In the genomic region with DNA sequence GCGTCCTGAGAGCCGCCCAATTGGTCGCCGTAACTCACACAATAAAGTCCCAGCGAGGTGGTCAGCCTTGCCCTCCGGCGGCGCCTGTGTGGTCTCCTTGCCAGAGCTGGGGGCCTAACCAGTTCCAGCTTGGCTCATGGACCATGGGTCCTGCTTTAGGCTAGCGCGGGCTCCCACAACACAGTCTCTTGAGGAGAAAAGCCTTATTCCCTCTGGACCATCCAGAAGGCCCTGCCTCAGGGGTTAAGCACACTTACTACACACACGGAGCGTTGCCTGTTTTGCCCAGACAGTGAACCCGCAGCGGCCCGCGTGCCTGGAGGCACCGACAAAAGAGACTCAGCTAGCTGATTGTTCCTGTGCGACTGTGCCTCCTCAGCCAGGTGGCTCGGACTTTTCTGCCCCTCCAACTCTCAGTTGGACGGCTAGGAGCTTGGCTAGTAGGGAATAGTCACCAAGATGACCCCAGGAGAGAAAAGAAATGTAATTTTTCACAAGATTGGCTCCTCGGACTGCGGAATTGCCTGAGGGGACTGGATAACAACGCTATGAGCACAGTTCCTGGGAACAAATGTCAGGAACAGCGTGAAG, we compare ENCODE assay signal across 29 mouse cellular contexts. TPM values are rescaled to one million over a fixed set of nuclear protein-coding genes. Genes with fewer than 3 reads are reported as not detected.
A peak's percentile ranks its signal among the peaks of the same experiment; 100 is the strongest.
DNase-seq lines count a peak whose midpoint lies in the region; ATAC-seq and TF ChIP-seq lines count a peak whose summit lies in the region.
"Had no signal": no experiment of that assay in that cellular context is flagged by ENCODE, and none has a peak within 500 bp of the region (broad histone marks: within the 10 kb centered on the region; RNA-seq: fewer than 3 reads in every experiment).

No protein-coding gene starts in this region.

- under 1% methylated on average over 24 of the region's 24 CpGs for WGBS in forebrain, embryonic 11.5 days
- WGBS in forebrain, embryonic 12.5 days, result under 1% methylated on average over 24 of the region's 24 CpGs
- 14% methylated on average over 24 of the region's 24 CpGs for WGBS in kidney, embryonic 16.5 days
- WGBS in embryonic facial prominence, embryonic 10.5 days, result under 1% methylated on average over 24 of the region's 24 CpGs
- WGBS in limb, embryonic 14.5 days, result 5% methylated on average over 24 of the region's 24 CpGs

- no peaks in the 10 kb centered on the region for H3K36me3 ChIP-seq in forebrain, embryonic 11.5 days (ENCODE audit: control insufficient read depth, insufficient read depth, low read length)
- H3K36me3 ChIP-seq in forebrain, embryonic 12.5 days (replicated peaks), result no peaks in the 10 kb centered on the region
- no peaks in the 10 kb centered on the region for H3K36me3 ChIP-seq in kidney, embryonic 16.5 days (ENCODE audit: insufficient read depth, low read length)
- no peaks in the 10 kb centered on the region for H3K36me3 ChIP-seq in embryonic facial prominence, embryonic 10.5 days (replicated peaks)
- peaks cover 9% of the 10 kb centered on the region for H3K36me3 ChIP-seq in limb, embryonic 14.5 days (ENCODE audit: control insufficient read depth, insufficient read depth, low read length)
- H3K36me3 ChIP-seq: embryonic facial prominence, embryonic 13.5 days had no signal

- peaks cover 4% of the 10 kb centered on the region; the same call in 1 of the 2 replicates for H3K4me1 ChIP-seq in forebrain, embryonic 11.5 days (replicated peaks; ENCODE audit: control insufficient read depth, insufficient read depth, low read length)
- H3K4me1 ChIP-seq in forebrain, embryonic 12.5 days, result peaks cover 6% of the 10 kb centered on the region
- peaks cover 55% of the 10 kb centered on the region for H3K4me1 ChIP-seq in kidney, embryonic 16.5 days (ENCODE audit: insufficient read depth, low read length)
- H3K4me1 ChIP-seq in embryonic facial prominence, embryonic 10.5 days, result peaks cover 15% of the 10 kb centered on the region
- peaks cover 17% of the 10 kb centered on the region for H3K4me1 ChIP-seq in limb, embryonic 14.5 days (ENCODE audit: control insufficient read depth, insufficient read depth, low read length)

- H3K9ac ChIP-seq in forebrain, embryonic 11.5 days (ENCODE audit: low read length), result no peak overlapping the region
- H3K9ac ChIP-seq in forebrain, embryonic 12.5 days, result no peak overlapping the region
- no peak overlapping the region; the same call in 1 of the 2 replicates for H3K9ac ChIP-seq in kidney, embryonic 16.5 days (replicated peaks; ENCODE audit: low read length)
- peak overlapping the region; percentile 99 for H3K9ac ChIP-seq in limb, embryonic 14.5 days (ENCODE audit: low read depth, low read length, severe bottlenecking)
- H3K9ac ChIP-seq: embryonic facial prominence, embryonic 13.5 days had no signal

- 0 out of 2 replicates have a peak, but pooled peaks have one; percentile 16 for TF ChIP-seq POLR2A in limb, embryonic 14.5 days (IDR thresholded peaks at IDR 0.05; ENCODE audit: borderline replicate concordance, extremely low read depth, insufficient read depth, insufficient read length)

- no peaks in the 10 kb centered on the region for H3K9me3 ChIP-seq in forebrain, embryonic 11.5 days (ENCODE audit: control insufficient read depth, low read length)
- H3K9me3 ChIP-seq in forebrain, embryonic 12.5 days, result no peaks in the 10 kb centered on the region
- H3K9me3 ChIP-seq in kidney, embryonic 16.5 days (ENCODE audit: low read length), result no peaks in the 10 kb centered on the region
- H3K9me3 ChIP-seq in embryonic facial prominence, embryonic 10.5 days, result no peaks in the 10 kb centered on the region
- no peaks in the 10 kb centered on the region for H3K9me3 ChIP-seq in limb, embryonic 14.5 days (ENCODE audit: control insufficient read depth, low read length)
- H3K9me3 ChIP-seq: embryonic facial prominence, embryonic 13.5 days had no signal

- H3K27ac ChIP-seq in forebrain, embryonic 11.5 days (ENCODE audit: low read depth, low read length), result no peak overlapping the region
- H3K27ac ChIP-seq in forebrain, embryonic 12.5 days, result no peak overlapping the region
- no peak overlapping the region for H3K27ac ChIP-seq in kidney, embryonic 16.5 days (ENCODE audit: low read length)
- H3K27ac ChIP-seq in embryonic facial prominence, embryonic 10.5 days (replicated peaks), result no peak overlapping the region
- peak overlapping the region; percentile 97 for H3K27ac ChIP-seq in limb, embryonic 14.5 days (replicated peaks; ENCODE audit: low read depth, low read length)
- H3K27ac ChIP-seq: embryonic facial prominence, embryonic 13.5 days; heart, adult 2 months; kidney, postnatal 0 days had no signal

- no peak overlapping the region for H3K4me3 ChIP-seq in forebrain, embryonic 11.5 days (ENCODE audit: low read depth, low read length)
- no peak overlapping the region for H3K4me3 ChIP-seq in forebrain, embryonic 12.5 days (replicated peaks)
- no peak overlapping the region for H3K4me3 ChIP-seq in kidney, embryonic 16.5 days (ENCODE audit: low read length)
- no peak overlapping the region for H3K4me3 ChIP-seq in embryonic facial prominence, embryonic 10.5 days
- peak overlapping the region; percentile 74 for H3K4me3 ChIP-seq in limb, embryonic 14.5 days (replicated peaks; ENCODE audit: low read length)
- H3K4me3 ChIP-seq: embryonic facial prominence, embryonic 13.5 days; erythroblast, embryonic 14.5 days; heart, adult 2 months had no signal

- no peak for ATAC-seq in forebrain, embryonic 11.5 days (replicated peaks; ENCODE audit: low FRiP score)
- no peak for ATAC-seq in forebrain, embryonic 12.5 days (ENCODE audit: low FRiP score)
- ATAC-seq in kidney, embryonic 16.5 days (ENCODE audit: low FRiP score, low TSS enrichment), result no peak
- no peak for ATAC-seq in limb, embryonic 14.5 days (ENCODE audit: low FRiP score, low read depth)
- ATAC-seq: forebrain, embryonic 16.5 days; intestine, postnatal 0 days had no signal

- peaks cover 98% of the 10 kb centered on the region for H3K27me3 ChIP-seq in forebrain, embryonic 11.5 days (ENCODE audit: control insufficient read depth, insufficient read depth, low read length)
- peaks cover 97% of the 10 kb centered on the region for H3K27me3 ChIP-seq in forebrain, embryonic 12.5 days
- H3K27me3 ChIP-seq in kidney, embryonic 16.5 days (ENCODE audit: insufficient read depth, low read length), result peaks cover 73% of the 10 kb centered on the region
- peaks cover 100% of the 10 kb centered on the region for H3K27me3 ChIP-seq in embryonic facial prominence, embryonic 10.5 days (replicated peaks; ENCODE audit: low read depth, poor library complexity, severe bottlenecking)
- H3K27me3 ChIP-seq in limb, embryonic 14.5 days (ENCODE audit: control insufficient read depth, insufficient read depth, low read length), result peaks cover 24% of the 10 kb centered on the region; the same call in 1 of the 2 replicates

- no peak overlapping the region for H3K4me2 ChIP-seq in forebrain, embryonic 11.5 days (ENCODE audit: low read depth, low read length, severe bottlenecking)
- no peak overlapping the region for H3K4me2 ChIP-seq in forebrain, embryonic 12.5 days
- peak overlapping the region; percentile 29; the same call in 1 of the 2 replicates for H3K4me2 ChIP-seq in kidney, embryonic 16.5 days (replicated peaks; ENCODE audit: low read depth, low read length)
- peak overlapping the region; percentile 96 for H3K4me2 ChIP-seq in limb, embryonic 14.5 days (replicated peaks; ENCODE audit: low read depth, low read length, severe bottlenecking)
- H3K4me2 ChIP-seq: embryonic facial prominence, embryonic 13.5 days; midbrain, embryonic 11.5 days had no signal

- peak; percentile 63 for DNase-seq in forebrain, embryonic 11.5 days (ENCODE audit: low spot score)
- DNase-seq in kidney, postnatal 10 days, result no peak
- peak; percentile 64 for DNase-seq in embryonic facial prominence, embryonic 10.5 days (ENCODE audit: low spot score)
- DNase-seq in limb, embryonic 14.5 days (ENCODE audit: low spot score), result no peak
- DNase-seq in urinary bladder, adult 18-20 months (ENCODE audit: low spot score in 2 of 2), result no peak
- DNase-seq: adrenal gland, postnatal 14 days; cerebellum, adult 2 months; cerebellum, postnatal 25 days; gastrocnemius, postnatal 25 days; heart, postnatal 4 days; left cerebral cortex, postnatal 4 days; lung, postnatal 4 days; right cerebral cortex, adult 18-20 months; right cerebral cortex, postnatal 4 days; thymus, postnatal 14 days had no signal

RNA-seq across cellular contexts. Expression of gene Hoxd12, which starts 0.9 kb away (rescaled TPM):
- polyA plus RNA-seq in forebrain, embryonic 11.5 days (2014; fragmentation: Nextera tagmentation; extraction: Ambion mirVana), result not detected in 2 replicates
- polyA plus RNA-seq in forebrain, embryonic 12.5 days (2016; fragmentation: Nextera tagmentation; extraction: Ambion mirVana), result not detected in 2 replicates
- 4.5 and 4.7 TPM in 2 replicates for polyA plus RNA-seq in kidney, embryonic 16.5 days (2015; fragmentation: Nextera tagmentation; extraction: Ambion mirVana)
- not detected in 2 replicates for polyA plus RNA-seq in embryonic facial prominence, embryonic 10.5 days (2016; fragmentation: Nextera tagmentation; extraction: Ambion mirVana)
- 43.3 and 58.3 TPM in 2 replicates for polyA plus RNA-seq in limb, embryonic 14.5 days (2012; rRNA removed)
- 38.4 and 53.0 TPM in 2 replicates for polyA plus RNA-seq in limb, embryonic 14.5 days (2014; fragmentation: Nextera tagmentation; extraction: Ambion mirVana)
- polyA plus RNA-seq: cerebellum, adult 2 months; embryonic facial prominence, embryonic 13.5 days; erythroblast, embryonic 14.5 days; forebrain, embryonic 16.5 days; heart, adult 2 months; heart, embryonic 16.5 days; hindbrain, embryonic 16.5 days; liver, embryonic 16.5 days; lung, embryonic 16.5 days; midbrain, embryonic 11.5 days; stomach, embryonic 14.5 days had no signal

RNA-seq across cellular contexts. Expression of gene Hoxd11, which starts 5.4 kb away (rescaled TPM):
- not detected in 2 replicates for polyA plus RNA-seq in forebrain, embryonic 11.5 days (2014; fragmentation: Nextera tagmentation; extraction: Ambion mirVana)
- not detected in 2 replicates for polyA plus RNA-seq in forebrain, embryonic 12.5 days (2016; fragmentation: Nextera tagmentation; extraction: Ambion mirVana)
- polyA plus RNA-seq in kidney, embryonic 16.5 days (2015; fragmentation: Nextera tagmentation; extraction: Ambion mirVana), result 13.9 and 17.9 TPM in 2 replicates
- not detected in 2 replicates for polyA plus RNA-seq in embryonic facial prominence, embryonic 10.5 days (2016; fragmentation: Nextera tagmentation; extraction: Ambion mirVana)
- 40.0 and 60.8 TPM in 2 replicates for polyA plus RNA-seq in limb, embryonic 14.5 days (2012; rRNA removed)
- polyA plus RNA-seq in limb, embryonic 14.5 days (2014; fragmentation: Nextera tagmentation; extraction: Ambion mirVana), result 21.4 and 30.0 TPM in 2 replicates
- polyA plus RNA-seq: cerebellum, adult 2 months; embryonic facial prominence, embryonic 13.5 days; erythroblast, embryonic 14.5 days; forebrain, embryonic 16.5 days; heart, adult 2 months; heart, embryonic 16.5 days; hindbrain, embryonic 16.5 days; liver, embryonic 16.5 days; lung, embryonic 16.5 days; midbrain, embryonic 11.5 days; stomach, embryonic 14.5 days had no signal

RNA-seq across cellular contexts. Expression of gene Hoxd13, which starts 5.8 kb away (rescaled TPM):
- not detected in 2 replicates for polyA plus RNA-seq in forebrain, embryonic 11.5 days (2014; fragmentation: Nextera tagmentation; extraction: Ambion mirVana)
- not detected in 2 replicates for polyA plus RNA-seq in forebrain, embryonic 12.5 days (2016; fragmentation: Nextera tagmentation; extraction: Ambion mirVana)
- polyA plus RNA-seq in kidney, embryonic 16.5 days (2015; fragmentation: Nextera tagmentation; extraction: Ambion mirVana), result 0.24 and 0.36 TPM in 2 replicates
- not detected in 2 replicates for polyA plus RNA-seq in embryonic facial prominence, embryonic 10.5 days (2016; fragmentation: Nextera tagmentation; extraction: Ambion mirVana)
- polyA plus RNA-seq in limb, embryonic 14.5 days (2012; rRNA removed), result 109 and 150 TPM in 2 replicates
- 54.6 and 70.5 TPM in 2 replicates for polyA plus RNA-seq in limb, embryonic 14.5 days (2014; fragmentation: Nextera tagmentation; extraction: Ambion mirVana)
- polyA plus RNA-seq: embryonic facial prominence, embryonic 13.5 days; erythroblast, embryonic 14.5 days; forebrain, embryonic 16.5 days; heart, adult 2 months; heart, embryonic 16.5 days; hindbrain, embryonic 16.5 days; intestine, postnatal 0 days; kidney, postnatal 0 days; liver, embryonic 16.5 days; lung, embryonic 16.5 days; midbrain, embryonic 11.5 days; stomach, embryonic 14.5 days had no signal

RNA-seq across cellular contexts. Expression of gene Evx2, which starts 14.6 kb away (rescaled TPM):
- polyA plus RNA-seq in forebrain, embryonic 11.5 days (2014; fragmentation: Nextera tagmentation; extraction: Ambion mirVana), result not detected in 2 replicates
- polyA plus RNA-seq in forebrain, embryonic 12.5 days (2016; fragmentation: Nextera tagmentation; extraction: Ambion mirVana), result not detected in 2 replicates
- polyA plus RNA-seq in kidney, embryonic 16.5 days (2015; fragmentation: Nextera tagmentation; extraction: Ambion mirVana), result not detected in 2 replicates
- polyA plus RNA-seq in embryonic facial prominence, embryonic 10.5 days (2016; fragmentation: Nextera tagmentation; extraction: Ambion mirVana), result 0.05 and 0.08 TPM in 2 replicates
- polyA plus RNA-seq in limb, embryonic 14.5 days (2012; rRNA removed), result 8.9 and 15.2 TPM in 2 replicates
- polyA plus RNA-seq in limb, embryonic 14.5 days (2014; fragmentation: Nextera tagmentation; extraction: Ambion mirVana), result 2.3 and 3.4 TPM in 2 replicates
- polyA plus RNA-seq: embryonic facial prominence, embryonic 13.5 days; erythroblast, embryonic 14.5 days; forebrain, embryonic 16.5 days; heart, adult 2 months; heart, embryonic 16.5 days; intestine, postnatal 0 days; liver, embryonic 16.5 days; lung, embryonic 16.5 days; stomach, embryonic 14.5 days had no signal

RNA-seq across cellular contexts. Expression of gene Hoxd10, which starts 17.8 kb away (rescaled TPM):
- not detected in 2 replicates for polyA plus RNA-seq in forebrain, embryonic 11.5 days (2014; fragmentation: Nextera tagmentation; extraction: Ambion mirVana)
- polyA plus RNA-seq in forebrain, embryonic 12.5 days (2016; fragmentation: Nextera tagmentation; extraction: Ambion mirVana), result not detected in 2 replicates
- 33.5 and 38.5 TPM in 2 replicates for polyA plus RNA-seq in kidney, embryonic 16.5 days (2015; fragmentation: Nextera tagmentation; extraction: Ambion mirVana)
- polyA plus RNA-seq in embryonic facial prominence, embryonic 10.5 days (2016; fragmentation: Nextera tagmentation; extraction: Ambion mirVana), result not detected in 2 replicates
- polyA plus RNA-seq in limb, embryonic 14.5 days (2012; rRNA removed), result 37.9 and 39.4 TPM in 2 replicates
- polyA plus RNA-seq in limb, embryonic 14.5 days (2014; fragmentation: Nextera tagmentation; extraction: Ambion mirVana), result 18.3 and 26.1 TPM in 2 replicates
- polyA plus RNA-seq: cerebellum, adult 2 months; erythroblast, embryonic 14.5 days; forebrain, embryonic 16.5 days; heart, adult 2 months; heart, embryonic 16.5 days; hindbrain, embryonic 16.5 days; liver, embryonic 16.5 days; midbrain, embryonic 11.5 days; stomach, embryonic 14.5 days had no signal

Comparison
In these comparisons a context has a peak if more than half of its experiments do, and no peak if none do; other contexts are left out.
1. DNase-seq: peak in forebrain, embryonic 11.5 days (single experiment) and embryonic facial prominence, embryonic 10.5 days (single experiment); none in kidney, postnatal 10 days (single experiment), limb, embryonic 14.5 days (single experiment) and urinary bladder, adult 18-20 months (0 of 2).
2. H3K4me2 ChIP-seq: peak in kidney, embryonic 16.5 days (single experiment) and limb, embryonic 14.5 days (single experiment); none in forebrain, embryonic 11.5 days (single experiment) and forebrain, embryonic 12.5 days (single experiment).
3. RNA of gene Hoxd11, which starts 5.4 kb away (polyA plus RNA-seq): 21.4 to 60.8 TPM in limb, embryonic 14.5 days and 13.9 to 17.9 TPM in kidney, embryonic 16.5 days; not detected in forebrain, embryonic 11.5 days, not detected in forebrain, embryonic 12.5 days and not detected in embryonic facial prominence, embryonic 10.5 days; every median in the first group is over 10 times any median in the second.
4. RNA of gene Hoxd13, which starts 5.8 kb away (polyA plus RNA-seq): 54.6 to 150 TPM in limb, embryonic 14.5 days; 0.24 to 0.36 TPM in kidney, embryonic 16.5 days, not detected in forebrain, embryonic 11.5 days, not detected in forebrain, embryonic 12.5 days and not detected in embryonic facial prominence, embryonic 10.5 days; every median in the first group is over 10 times any median in the second.